Mouse (Mus musculus) embryo, embryonic 10.5 days (tissue): ENCODE results near the gene Oscp1.

Experiments
- DNase-seq: peaks from one replicate; pipeline ENCODE4 v3.0.0-alpha.2; 2015; ENCODE audit warnings: low spot score

The Oscp1 gene

DNA sequence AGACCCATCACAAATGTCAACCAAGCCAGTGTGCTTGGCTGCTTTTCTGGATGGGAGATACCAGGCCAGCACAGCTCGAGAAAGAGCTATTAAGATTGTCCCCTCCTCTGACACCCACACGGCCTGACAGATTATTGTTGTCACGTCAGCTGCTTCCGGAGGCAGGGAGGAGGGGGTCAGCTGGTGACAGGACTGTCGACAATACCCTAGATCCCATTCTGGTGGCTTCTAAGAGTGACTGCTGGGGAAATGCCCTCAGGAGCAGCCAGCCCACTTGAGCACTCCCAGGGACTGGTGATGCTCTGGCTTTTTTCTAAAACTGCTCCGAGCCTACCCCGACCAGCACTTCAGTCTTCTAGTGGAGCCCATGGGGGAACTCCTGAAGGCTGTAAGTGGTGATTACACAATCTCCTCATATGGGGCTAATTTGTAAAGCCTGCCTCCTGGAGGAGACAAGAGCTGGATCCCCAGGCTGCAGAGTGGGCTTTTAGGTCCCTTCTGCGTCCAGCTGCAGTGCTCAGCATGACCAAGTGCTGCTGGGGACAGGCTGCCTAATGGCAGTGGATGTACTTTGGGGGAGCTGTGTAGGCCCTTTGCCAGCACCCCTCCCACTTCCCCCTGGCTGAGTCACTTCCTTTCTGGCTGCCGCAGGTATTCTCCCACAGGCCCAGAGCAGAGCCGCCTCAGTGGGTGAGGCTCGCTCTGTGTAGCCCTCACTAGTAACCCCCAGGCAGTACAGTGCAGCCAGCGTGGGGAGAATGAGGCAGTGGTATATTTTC lies 52.2 kb downstream of the Oscp1 start:
- DNase-seq, result no peak

DNA sequence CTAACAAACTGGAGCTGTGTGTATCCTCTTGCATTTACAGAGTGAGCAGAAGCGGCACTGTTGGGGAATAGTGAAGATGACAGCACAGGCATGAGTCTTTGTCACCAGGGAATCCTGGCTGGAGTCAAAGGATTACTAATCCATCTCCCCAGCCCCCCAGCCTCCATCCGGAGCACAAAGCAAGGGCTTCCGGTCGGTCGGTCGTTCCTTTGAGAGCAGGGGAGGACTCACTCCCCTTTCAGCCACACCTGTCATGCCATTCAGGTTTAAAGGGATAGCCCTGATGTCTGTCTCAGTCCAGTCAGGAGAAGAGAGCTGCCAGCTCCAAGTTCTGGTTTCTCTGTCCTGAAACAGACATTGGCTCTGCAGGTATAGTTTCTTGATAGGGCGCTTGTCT lies 52.8 kb downstream of the Oscp1 start:
- DNase-seq, result no peak

DNA sequence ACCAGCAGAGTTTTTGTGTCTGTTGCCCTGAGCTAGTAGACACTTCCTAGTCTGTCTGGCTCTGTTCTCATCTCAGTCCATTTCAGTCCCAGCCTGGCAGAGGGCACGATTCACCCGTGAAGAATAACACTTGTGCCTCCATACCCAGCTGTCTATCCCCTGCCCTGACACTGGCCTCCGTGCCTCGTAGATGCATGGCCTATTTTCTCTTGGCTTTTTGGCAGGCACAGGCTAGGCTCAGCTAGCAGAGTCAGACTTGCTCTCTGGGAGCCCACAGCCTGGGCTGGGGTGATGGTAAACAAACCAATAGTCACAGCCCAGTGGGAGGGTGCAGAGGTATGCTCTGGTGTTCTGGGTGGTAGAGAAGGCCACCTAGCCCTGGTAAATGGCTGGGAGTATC lies 54.9 kb downstream of the Oscp1 start:
- DNase-seq, result no peak

DNA sequence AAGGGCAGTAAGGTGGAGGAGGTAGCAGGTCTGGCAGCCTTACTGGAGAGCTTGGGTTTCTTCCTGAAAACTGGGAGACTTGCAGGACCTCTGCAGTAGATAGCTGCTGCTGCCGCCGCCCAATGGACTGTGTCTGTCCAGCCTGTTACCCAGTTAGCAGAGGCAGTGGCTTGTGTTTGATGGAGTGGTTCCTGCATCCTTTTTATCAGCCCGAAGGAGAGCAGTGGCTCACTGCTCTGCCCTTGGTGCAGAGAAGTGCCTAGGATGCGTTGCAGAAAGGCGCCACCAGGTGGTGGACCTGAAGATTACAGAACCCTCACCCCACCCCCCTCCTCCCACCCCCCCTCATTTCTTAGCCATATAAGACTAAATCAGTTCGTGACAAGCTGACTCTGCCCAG lies 55.6 kb downstream of the Oscp1 start:
- DNase-seq, result peak; percentile 64

DNA sequence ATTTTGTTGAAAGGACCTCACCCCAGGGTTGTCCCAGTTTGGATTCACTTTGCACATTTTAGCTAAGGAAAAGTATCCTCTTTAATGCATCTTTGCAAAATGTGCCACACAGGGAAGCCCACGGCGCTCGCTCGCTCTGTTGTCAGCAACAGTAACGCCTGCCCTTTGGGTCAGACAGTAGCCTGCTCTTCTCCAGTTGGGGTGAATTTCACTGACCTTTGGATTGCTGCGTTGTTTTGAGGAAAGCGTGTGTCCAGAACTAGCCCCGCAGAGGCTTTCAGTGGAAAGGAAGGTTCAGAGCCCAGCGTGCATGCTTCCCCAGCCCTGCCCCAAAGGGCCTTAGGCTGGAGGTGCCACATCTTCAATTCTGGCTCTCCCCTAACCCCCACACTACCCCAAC lies 57.0 kb downstream of the Oscp1 start:
- no peak for DNase-seq

DNA sequence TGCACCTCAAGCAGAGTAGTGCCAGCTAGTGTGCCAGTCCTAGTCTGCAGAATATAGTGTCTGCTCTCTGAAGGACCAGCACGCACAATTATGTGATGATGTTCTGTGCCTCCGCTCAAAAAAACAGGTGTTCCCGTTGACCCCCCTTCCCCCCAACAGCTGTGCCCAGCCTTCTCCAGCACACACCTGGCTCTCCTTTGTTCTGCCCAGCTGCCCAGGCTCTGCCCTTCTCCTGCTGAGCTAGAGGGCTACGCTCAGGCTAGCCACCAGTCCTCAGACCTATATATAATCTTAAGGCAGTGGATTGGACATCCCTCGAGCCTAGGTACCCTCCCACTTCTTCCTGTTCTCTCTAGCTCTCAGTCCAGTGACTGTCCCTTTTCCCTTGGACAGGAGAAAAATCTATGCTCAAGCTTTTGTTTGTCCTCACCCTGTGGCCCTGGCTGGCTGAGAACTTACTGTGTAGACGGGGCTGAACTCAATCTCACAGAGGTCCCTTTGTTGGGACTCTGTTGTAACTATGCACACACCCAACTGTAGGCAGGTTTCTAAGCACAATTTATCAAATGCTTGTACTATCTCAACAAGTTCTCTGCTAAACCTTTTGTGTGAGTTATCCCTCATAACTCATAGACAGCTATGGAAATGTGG lies 57.6 kb downstream of the Oscp1 start:
- no peak for DNase-seq

DNA sequence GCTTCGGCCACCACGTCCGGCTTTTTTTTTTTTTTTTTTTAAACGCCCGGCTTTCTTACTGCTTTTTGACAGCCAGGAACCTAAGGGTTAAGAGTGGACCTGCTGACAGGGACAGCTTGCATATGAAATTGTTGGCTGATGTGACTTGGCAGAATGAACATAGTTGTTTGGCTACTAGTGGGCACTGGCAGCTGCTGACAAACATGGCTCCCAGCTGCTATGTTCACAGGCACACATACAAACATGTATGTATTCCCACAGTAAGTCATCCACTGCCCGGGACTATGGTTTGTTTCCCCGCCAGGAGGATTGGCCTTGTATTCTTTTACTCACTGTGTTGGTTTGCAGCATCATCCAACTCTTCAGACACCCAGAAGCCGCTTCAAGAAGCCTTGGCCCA lies 58.8 kb downstream of the Oscp1 start:
- no peak for DNase-seq

DNA sequence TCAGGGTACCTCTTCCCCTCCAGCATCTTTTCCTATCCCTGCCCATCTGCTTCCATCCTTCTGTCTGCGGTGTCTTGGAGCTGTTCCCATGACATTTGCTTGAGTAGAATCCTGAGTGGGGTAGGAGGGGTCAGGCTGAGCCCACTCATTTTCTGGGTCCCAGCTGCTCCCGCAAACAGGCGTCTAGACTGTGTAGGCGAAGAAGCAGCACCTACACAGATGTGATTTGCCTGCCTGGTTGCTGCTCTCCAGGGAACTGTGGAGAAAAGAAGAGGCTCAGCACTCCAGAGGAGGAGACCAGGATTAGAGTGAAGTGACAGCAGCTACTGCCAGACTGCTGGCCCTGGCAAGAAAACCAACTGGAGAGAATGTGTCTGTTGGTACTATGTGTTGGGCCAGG lies 60.3 kb downstream of the Oscp1 start:
- no peak for DNase-seq

DNA sequence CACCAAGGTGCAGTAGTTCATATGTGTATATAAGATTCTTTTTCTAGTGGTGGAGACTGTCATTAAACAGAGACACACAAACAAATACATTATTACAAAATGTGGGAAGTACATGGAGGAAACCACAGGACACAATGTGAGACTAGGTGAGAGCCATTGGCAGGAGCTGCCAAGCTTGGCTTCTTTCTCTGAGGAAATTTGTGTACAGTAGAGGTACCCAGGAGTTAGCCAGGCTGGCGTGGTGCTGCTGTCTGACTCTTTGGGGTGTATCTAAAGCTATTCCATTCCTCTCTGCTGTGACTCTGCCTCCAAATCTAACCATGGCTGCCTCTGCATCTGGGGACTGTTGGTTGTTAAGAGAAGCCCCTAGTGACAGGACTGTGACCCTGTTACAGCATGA lies 60.7 kb downstream of the Oscp1 start:
- DNase-seq, result no peak

DNA sequence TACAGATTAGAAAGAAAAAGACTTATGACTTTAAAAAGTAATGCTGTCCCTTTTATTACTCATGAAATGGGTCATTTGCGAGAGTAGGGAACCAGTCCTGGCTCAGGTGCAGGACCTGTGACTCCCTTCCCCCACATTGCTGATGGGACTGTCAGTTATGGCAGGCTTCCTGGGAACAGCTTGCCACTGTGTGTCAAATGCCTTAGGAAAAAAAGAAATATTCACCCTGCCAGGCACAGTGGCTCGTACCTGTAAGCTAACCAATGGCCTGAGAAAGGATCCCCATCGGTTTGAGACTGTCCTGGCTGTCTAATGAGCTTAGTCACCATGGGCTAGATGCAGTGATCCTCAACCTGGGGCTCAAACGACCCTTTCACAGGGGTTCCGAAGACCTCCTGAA lies 61.7 kb downstream of the Oscp1 start:
- DNase-seq, result no peak

DNA sequence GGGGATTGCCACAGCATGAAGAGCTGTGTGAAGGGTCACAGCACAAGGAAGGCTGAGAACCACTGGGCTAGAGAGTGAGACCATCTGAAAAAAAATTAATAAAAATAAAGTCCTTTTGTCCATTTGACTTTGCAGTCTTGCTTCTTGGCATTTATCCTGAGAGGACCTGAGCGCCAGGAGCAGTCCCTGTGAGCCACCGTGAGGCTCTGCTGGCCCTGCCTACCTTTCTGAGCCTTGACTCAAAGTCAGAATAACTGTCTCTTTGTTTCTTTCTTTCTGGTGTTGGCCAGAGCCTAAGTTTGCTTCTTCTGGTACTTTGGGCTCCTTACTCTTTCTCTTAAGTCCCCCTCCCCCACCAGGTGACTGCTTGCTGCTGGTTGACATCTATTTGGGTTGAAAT lies 62.1 kb downstream of the Oscp1 start:
- DNase-seq, result no peak

DNA sequence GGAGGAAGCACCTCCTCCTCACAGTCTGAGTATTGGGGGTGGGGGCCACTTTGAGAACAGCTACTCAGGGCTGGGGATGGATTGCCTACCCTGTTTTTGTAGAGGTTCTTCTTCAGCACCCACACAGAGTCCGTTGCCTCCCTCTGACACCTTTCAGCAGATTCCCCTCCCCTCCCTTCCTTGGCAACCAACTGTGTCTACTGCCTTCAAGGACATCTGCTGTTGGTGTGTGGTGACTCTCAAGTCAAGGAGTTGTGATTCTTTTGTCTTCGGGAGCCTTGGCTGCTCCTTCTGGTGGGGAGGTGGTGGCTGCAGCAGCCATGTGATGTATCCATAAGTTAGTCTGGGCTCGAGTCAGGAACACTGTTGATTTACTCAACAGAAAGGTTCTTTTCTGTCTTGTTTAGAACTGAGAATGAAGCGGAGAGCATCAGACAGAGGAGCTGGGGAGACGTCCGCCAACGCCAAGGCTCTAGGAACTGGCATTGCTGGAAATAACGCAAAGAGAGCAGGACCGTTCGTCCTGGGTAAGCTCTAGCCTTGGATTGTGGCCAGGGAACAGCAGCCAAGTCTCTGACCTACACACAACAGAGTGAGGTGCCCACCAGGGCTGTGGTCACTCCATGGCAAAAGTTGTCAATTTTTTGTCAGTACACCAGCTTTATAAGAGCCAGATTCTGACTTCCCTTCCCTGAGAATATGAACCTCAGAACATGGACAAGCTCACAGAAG lies 65.1 kb downstream of the Oscp1 start:
- DNase-seq, result no peak

DNA sequence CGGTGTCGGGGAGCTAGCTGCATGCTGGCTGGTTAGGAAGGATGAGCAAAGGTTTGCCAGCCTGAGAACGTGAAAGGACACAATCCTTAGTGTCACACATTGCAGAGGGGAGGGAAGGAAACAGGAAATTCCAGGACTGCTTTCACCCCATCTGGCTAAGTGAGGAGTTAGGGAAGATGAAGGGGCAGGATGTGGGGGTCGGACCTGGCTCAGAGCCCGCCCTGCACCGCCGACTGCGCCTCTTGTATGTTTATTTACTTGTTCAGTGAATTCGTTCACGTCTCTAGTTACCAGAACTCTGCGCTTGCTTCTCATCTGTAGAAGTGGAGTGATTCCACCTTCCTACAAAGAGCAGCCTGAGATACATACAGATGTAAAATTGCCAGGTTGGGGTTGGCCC lies 72.1 kb downstream of the Oscp1 start:
- peak; percentile 36 for DNase-seq

DNA sequence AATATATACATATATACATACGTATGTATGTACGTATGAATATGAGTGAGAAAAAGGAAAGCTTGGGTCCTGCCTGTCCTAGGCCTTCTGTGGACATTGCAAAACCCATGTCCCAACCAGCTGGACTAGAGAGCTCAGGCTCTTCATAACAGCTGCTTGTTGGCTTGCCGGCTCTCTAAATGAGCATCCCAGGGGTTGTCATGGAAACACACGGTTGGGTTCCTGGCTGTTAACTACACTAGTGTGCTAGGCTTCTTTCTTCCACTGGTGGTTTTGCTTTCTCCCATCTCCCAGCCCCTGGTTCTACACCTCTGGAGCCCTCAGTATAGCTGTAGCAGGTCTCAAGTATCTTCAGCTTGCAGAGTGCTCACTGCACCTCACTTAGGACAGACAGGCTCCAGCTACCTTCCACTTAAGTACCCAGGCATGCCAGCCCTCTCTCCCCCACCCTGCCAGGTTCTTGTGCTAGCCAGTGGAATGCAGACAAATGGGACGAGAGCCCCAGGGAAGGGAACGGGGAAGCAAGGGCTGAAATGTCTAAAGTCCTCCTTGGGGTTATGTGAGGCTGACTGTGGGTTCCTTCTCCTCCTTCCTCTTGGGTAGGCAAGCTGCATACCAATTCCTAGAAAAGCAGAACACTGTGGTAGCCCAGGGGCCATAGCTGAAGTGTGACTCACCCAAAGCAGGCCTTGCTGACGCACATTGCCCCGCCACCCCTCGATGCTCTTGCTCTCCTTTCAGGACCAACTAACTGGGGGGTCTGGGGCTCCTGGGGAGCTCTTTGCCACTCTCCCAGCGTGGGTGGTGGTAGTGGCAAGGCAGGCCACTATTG lies 73.1 kb downstream of the Oscp1 start:
- DNase-seq, result peak; percentile 71

DNA sequence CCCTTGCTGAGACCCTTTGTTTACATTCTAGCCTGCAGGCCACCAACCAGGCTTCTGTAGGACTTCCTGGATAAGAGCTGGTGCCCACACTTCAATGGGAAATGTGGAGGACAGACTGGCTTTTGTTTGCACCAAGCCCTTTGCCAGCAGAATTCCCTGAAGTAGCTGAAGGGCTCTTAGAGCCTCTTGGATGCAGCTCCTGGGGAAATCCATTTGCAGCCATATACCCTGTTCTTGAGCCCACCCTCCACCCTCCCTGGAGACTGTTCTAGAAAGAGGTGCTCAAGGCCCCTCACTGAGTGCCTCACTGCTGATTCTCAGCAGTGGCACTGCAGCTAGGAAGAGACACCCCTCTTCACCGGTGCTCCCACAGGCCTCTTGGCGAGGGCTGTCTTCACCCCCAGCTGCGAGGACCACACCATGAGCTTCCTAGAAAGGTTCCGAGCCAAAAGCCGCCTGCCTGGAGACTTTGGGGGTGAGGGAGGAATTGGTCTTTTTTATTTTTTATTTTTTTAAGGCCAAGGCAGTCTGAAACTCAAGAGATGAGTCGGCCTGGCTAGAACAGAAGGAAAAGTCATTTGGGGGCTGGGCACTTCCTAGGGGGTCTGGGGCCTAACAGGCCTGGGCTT lies 74.4 kb downstream of the Oscp1 start:
- no peak for DNase-seq

DNA sequence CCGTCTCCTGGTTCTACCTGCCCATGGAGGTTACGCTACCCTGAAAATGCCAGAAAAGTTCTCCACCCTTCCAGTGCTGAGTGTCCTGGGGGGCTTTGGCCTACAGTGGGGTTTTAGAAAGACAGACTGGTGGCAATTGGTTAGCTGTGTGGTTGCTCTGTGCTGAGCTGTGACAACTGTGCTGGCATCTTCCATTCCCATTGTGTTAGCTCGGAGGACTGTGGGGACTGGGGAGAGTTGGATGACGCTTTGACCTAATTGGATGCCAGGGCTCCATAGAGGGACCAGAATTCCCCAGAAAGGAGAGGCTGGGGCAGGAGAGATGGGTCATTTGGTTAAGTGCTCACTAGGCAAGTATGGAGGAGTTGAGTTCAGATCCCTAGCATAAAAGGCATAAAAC lies 75.9 kb downstream of the Oscp1 start:
- DNase-seq, result no peak

DNA sequence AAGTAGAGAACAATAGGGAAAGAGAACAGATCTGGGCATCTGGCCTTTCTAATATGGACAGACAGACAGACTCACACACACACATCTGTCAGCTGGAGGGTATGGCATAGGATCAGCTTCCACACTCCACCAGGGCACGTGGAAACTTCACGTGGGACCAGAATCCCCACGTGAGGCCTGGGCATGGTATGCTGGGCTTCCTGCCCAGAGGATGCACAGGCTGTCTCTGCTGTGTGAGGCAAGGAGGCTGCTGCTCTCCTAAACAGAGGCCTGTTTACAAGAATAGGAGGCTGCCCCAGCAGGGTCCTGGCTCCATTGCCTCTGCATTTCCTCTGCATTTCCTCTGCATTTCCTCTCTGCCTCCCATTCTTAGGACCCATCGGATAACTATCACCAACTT lies 76.3 kb downstream of the Oscp1 start:
- DNase-seq, result no peak

DNA sequence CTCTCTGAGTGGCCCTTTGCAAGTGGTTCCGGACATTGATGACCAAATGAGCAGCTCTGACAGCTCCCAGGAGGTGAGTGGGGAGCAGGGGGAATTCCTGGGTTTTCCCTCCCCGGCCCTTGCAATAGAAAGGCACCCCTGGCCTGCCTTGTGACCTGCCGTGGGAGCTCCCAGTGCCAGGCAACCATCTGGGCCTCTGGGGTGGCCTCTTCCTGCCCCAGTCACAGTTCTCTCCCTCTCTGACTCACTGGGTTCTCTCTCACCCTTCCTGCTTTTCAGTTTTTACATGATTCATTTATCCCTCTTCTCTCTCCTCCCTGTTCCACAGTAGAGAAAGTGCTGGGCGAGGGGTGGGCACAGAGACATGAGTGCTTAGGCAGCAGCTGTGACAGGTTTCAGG lies 79.4 kb downstream of the Oscp1 start:
- DNase-seq, result no peak

DNA sequence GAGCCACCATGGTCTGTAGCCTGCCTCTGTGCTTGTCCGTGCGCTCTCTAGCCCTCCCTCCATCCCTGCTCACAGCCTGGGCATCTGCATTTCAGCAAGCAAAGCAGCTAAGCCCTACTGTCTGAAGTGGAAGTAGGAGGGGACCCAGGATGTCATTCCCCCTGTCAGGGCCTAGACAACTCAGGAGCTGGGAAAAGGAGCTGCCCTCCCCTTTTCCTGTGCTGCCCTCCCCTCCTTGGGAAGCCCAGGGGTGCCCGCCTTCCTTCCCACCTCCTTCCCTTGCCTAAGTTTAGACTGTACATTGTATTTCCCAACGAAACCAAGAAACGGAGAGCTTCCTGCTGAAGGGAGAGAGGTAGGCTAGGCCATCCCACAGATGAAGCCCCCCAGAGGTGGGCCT lies 82.7 kb downstream of the Oscp1 start:
- no peak for DNase-seq
